Mouse (Mus musculus) 3T3-L1 (cell line): ENCODE measurements around the gene Cort.
A peak's percentile ranks its signal among the peaks of the same experiment; 100 is the strongest.

Experiments used
- DNase-seq: peaks from one replicate; pipeline ENCODE4 v3.0.0-alpha.2; 2015; ENCODE audit warnings: low read depth, low spot score

Cort gene

DNA sequence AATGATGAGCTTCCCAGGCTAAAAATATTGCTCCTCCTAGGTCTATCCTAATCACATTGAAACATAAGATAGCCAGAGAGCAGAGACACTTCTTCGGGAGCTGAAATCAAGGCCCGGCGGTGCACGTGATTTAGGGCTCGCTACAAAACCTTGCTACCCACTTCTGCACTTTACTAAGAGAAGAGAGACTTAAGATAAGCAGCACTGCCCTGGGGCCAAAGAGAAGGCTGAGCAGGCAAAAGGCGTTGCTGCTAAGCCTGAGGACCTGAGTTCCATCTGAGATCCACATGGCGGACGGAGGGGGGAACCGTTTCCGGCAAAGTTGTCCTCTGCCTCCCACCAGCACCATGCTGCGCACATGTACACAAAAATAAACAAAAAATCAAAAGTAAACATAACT, 28.0 kb downstream of the Cort start:
- DNase-seq = peak; percentile 43

DNA sequence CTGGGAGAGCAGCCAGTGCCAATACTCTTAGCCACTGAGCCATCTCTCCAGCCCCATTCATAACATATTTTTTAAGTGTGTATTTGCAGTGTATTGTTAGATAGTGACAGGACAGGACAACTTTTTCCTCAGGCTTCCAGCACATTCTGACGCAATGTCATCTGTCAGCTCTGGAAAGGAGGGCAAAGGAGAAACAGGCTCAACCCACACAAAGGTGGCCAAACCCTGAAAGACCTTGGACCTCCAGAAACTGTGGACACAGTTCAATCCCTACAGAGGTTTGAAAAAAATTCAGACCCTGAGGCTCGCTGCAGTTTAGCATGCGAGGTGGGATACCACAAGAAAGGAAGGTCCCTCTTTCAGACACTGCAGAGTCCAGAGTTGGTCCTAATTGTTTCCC, 28.6 kb downstream of the Cort start:
- peak; percentile 51 for DNase-seq

- no peak for DNase-seq
Measured at GRCm38 (mm10) chr4:149091364-149091763, 35.2 kb downstream of the Cort start.

DNA sequence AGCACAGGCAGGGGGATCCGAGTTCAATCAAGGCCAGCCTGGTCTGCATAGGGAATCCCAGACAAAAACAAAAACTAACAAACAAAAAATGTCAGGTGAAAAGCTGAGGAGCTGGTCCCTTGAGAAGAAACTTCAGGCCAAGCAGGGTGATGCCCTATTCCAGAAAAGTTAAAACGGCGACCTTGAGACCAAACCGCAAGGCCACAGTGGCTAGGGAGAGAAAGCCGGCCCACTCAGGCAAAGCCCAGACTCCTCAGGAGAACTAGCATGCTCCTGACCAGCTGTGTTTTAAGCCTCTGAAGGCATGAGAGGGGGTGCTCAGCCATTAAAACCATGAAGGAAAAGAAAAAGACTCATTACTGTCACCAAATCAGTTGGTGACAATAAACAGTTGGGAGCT, 41.2 kb downstream of the Cort start:
- no peak for DNase-seq

GRCm38 (mm10) chr4:149081528-149081927, 45.0 kb downstream of the Cort start:
- DNase-seq = no peak

DNA sequence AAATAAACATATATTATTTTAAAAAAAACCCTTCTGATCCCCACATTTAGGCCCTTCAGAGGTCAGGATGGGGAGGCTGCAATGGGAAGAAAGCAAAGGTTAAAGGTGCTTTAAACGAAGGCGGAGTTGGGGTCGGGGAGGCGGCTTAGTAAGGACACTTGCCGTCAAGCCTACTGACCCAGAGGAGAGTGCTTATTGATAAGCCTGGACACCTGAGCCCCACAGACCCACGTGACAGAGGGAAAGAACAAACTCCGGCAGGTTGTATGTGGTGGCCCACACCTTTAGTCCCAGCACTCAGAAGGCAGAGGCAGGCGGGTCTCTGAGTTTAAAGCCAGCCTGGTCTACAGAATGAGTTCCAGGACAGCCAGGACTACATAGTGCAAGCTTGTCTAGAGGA, 46.5 kb downstream of the Cort start:
- no peak for DNase-seq

- DNase-seq = no peak
Measured at GRCm38 (mm10) chr4:149079629-149080028, 46.9 kb downstream of the Cort start.

- DNase-seq = peak; percentile 37
Measured at GRCm38 (mm10) chr4:149078261-149078660, 48.3 kb downstream of the Cort start.

DNA sequence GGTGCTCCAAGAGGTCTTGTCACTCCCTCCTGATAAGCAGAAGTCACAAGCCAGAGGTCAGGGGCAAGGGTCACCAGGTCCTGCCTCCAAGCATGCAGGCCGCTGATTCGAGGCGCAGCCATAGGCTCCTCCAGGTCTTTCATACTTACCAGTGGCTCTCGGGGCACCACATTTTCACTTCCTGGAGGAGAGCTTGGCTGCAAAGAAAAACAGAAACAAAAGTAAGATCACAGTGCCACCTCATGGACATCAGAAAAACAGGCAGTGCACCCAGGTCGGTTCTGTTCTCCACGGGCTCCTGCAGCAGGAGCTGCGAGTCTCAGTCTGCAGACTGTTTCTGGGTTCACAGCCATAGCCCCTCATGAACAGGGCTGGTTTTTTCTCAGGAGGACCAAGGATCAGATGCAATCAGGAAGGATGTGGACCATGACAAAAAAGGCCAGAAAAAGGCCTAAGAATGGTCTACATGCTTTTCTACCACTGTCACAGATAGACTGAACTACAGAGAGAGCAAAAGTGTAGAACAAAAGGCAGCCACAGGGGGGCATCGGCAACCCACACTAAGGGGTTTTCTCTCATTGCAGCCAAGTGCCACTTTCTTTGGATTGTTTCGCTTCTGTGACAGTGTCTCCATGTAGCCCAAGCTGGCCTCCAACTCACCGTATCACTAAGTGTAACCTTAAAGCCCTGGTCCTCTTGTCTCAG, 50.5 kb downstream of the Cort start:
- DNase-seq = peak; percentile 77

- DNase-seq = no peak
Measured at GRCm38 (mm10) chr4:149075073-149075472, 51.5 kb downstream of the Cort start.
